Mouse (Mus musculus) C2C12 (cell line): Measurements from ENCODE around the gene H2al3.

Experiments
- MAX ChIP-seq: IDR thresholded peaks from one replicate; pipeline ENCODE4 v1.6.1; 2011; ENCODE audit warnings: mild to moderate bottlenecking, control low read depth
- USF1 ChIP-seq: IDR thresholded peaks from one replicate; pipeline ENCODE4 v1.6.1; 2011; ENCODE audit warnings: low read depth, mild to moderate bottlenecking, control low read depth, moderate library complexity

- TF ChIP-seq USF1 (no peak), MAX (no peak)
Measured at GRCm38 (mm10) chrX:9875519-9875918, 26.0 kb downstream of the H2al3 start.
